Mouse (Mus musculus) gastrocnemius, postnatal 25 days (tissue): ENCODE measurements around the gene Eef1e1. TPM values are rescaled to one million over a fixed set of nuclear protein-coding genes. Genes with fewer than 3 reads are reported as not detected.
"Not testable (repeated sequence)": the region's sequence is repeated elsewhere in the genome, so short reads cannot be mapped to it uniquely, and the experiment has no call there.

Source experiments
- DNase-seq: peaks from one replicate; pipeline ENCODE4 v3.0.0; 2022
- total RNA-seq, 2 experiments: library from RNA; stranded (reverse); gene quantifications; 1 replicate in 1 of 2; 2 replicates in 1 of 2; pipeline ENCODE4 v1.2.3; 2021

The Eef1e1 gene
- total RNA-seq, 2 experiments from 2014 or later, result 12.2 to 16.9 TPM

DNA sequence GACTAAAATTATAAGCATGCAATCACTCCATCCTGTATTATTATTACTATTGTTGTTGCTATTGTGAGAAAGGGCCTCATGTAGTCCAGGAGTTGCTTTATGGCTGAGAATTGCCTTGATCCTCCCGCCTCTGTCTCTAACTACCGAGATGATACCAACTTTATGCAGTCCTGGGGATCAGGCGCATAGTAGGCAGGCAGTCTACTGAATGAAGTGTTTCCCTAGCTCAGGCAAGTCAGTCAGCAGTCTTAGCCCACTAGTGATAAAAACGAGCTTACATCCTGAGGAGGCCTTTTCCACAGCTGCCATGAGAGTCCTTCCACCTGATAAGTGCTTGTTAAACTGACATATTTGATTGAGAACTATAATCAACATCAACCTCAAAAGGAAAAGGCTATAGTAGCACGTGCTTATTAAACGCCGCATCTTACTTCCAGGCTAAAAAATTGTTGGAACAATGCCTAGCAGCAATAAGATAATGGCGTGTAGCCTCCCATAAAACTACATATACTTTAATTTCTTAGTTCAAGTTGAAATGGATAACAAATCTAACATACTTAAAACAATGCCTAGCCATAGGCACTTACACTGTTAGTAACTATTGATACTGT, 34.5 kb downstream of the Eef1e1 start:
- no peak for DNase-seq

DNA sequence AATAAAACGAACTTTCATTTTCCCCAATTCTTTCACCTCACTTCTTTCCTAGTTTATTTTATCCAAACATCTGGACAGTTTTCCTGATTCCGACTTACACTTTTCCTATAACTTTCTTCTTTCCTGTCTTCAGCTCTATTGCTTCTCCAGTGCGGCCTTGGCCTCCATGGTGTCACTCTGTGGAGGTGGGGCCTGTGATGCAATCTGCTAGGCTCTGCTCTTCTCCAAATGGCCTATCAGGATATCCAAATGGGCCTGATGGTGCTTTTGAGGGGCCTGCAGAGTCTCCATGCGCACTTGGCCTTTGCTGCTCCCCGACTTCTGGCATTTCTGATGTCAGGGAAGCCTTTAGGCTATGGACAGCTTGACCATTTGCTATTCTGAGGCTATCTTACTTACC, 35.6 kb downstream of the Eef1e1 start:
- DNase-seq, result no peak

DNA sequence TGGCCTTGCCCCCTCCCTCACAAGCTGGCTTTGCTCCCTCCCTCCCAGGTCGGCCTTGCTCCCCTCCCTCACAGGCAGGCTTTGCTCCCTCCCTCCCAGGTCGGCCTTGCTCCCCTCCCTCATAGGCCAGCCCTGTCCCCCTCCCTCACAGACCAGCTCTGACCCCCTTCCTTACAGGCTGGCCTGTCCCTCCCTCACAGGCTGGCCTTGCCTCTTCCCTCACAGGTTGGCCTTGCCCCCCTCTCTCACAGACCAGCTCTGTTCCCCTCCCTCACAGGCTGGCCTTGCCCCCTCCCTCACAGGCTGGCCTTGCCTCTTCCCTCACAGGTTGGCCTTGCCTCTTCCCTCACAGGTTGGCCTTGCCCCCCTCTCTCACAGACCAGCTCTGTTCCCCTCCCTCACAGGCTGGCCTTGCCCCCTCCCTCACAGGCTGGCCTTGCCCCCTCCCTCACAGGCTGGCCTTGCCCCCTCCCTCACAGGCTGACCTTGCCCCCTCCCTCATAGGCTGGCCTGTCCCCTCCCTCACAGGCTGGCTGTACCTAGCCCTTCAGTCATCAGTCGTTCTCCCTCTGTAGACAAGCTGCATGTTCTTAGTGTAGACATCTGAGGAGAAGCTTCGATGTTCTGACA, 40.7 kb downstream of the Eef1e1 start:
- DNase-seq, result not testable (repeated sequence)

DNA sequence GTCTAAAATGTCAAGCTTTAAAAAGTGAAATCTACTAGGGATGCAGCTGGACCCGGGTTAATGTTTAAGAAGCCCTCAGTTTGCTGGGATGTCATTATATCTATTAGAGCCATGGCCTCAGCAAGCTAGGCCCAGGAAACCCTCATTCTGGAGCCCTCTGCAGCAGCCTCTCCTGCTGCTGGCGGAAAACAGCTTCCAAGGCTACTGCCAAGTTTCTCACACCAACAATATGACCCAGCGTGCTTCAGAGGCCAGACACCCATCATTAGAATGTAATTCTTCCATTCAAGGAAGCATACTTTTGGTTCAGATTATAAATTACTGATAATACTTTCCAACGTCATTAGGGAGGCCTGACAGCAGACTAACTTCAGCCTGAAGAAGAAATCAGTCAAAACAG, 42.0 kb downstream of the Eef1e1 start:
- DNase-seq, result no peak

DNA sequence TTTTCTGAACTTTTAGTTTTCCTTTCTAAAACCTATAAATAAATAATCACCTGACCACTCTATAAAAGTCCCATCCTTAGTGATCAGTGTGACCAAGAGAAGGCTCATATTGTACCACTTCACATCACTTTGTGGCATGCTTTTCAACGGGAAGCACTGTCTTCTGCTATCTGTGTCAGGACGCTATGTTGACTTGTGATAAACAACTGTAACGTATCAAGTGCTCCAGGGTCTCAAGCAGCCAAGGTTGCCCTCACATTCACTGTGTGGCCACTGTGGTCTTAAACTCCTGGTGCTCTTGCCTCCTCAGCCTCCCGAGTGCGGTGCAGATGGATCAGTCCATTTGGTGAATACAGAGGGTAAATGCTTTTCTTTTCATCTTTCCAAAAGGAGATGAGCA, 43.2 kb downstream of the Eef1e1 start:
- no peak for DNase-seq

DNA sequence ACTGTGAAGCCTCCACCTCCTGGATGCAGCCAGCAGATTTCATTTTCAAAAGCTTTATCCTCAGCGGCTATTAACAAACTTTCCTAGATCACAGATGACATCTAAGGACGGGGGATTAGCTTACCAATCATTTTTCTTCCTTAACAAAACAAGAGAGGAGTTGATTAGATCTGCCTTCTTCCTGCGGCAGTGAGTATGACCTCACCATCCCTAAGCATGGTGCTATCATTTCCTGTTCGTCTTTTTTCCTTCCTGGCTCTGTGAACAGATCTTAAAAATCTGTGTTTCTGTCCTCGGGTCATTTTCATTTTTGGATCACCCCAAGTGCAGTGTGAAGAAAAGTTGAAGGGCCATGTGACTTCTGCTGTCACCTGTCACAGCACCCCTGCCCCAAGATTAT, 44.6 kb downstream of the Eef1e1 start:
- no peak for DNase-seq

DNA sequence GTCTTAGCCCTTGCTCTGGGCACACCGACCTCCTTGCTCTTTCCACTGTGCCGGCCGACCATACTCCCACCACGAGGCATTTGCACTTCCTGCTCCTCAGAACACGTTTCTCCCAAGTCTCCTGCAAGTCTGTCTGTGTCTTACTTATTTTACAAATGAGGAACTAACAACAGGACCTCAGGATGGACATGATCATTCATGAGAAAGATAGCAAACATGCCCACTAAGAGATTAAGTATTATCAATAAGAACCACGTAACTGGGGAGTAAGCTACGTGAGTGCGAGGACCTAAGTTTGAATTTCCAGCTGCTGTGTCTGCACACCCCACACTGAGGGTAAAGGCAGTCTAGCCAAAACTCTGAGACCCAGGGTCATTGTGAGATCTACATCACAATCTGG, 45.3 kb downstream of the Eef1e1 start:
- no peak for DNase-seq

DNA sequence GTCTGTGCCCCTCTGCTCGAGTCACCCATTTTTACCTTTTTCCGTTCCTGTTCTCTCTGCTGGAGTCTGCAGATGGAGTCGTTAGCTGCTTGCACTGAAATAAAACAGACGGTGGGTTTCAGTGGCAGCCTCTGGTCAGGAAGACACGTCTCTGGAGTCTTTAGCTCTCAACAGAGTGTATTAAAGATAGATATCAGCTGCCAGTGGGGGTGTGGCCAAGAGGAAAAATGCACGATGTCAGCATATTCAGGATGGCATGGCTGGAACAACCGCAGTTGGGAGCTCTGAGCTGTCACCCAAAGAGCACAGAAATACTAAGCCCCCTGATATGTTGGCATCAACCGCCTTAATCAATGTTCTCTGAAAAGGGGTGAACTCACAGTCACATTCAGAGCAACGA, 46.2 kb downstream of the Eef1e1 start:
- DNase-seq, result no peak

DNA sequence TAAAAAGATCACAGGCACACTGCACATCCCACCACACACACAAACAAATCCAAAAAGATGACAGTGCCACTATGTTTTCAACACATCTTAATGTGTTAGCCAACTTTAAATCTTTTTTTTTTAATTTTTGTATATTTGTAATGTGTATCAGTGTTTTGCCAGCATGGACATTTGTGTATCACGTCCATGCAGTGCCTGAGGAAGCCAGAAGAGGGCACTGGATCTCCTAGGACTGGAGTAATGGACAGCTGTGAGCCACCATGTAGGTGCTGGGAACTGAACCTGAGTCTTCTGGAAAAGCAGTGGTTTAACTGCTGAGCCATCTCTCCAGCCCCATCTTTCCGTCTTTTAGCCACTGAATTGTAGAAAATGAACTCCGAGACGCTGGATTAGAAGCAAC, 46.7 kb downstream of the Eef1e1 start:
- no peak for DNase-seq

DNA sequence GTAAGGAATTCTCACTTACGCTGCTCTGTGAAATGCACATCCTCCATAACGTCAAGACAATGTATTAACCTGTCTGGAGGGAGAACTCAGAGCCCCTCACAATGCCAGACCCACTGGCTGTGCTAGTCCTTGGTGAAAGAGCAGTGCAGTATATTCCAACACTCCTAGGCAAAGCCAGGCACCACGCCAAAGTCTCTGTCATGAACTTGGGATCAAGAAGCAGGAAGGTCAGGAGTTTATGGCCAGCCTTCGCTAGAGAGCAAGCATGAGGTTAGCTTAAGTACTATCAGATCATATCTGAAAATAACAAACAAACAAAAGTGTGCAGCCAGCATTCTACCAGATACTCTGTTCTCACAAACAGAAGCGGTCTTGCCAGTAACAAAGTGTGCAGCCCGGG, 48.5 kb downstream of the Eef1e1 start:
- DNase-seq, result no peak

DNA sequence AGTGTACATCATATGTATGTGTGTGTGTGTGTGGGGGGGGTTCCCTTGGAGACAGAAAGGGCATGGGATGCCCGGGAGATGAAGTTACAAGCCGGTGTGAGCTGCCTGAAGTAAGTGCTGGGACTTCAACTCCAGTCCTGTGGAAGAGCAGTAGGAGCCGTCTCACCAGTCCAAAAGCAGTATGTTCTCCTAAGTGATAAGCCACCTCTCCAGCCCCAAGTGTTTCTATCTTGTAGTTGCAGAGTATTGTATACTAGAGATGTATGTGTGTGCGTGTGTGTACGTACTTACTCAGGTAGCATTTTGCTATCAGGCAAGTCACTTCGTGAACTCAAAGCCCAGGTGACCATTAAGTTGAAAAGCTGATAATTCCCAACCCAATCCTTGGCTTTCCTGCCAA, 51.7 kb downstream of the Eef1e1 start:
- no peak for DNase-seq

DNA sequence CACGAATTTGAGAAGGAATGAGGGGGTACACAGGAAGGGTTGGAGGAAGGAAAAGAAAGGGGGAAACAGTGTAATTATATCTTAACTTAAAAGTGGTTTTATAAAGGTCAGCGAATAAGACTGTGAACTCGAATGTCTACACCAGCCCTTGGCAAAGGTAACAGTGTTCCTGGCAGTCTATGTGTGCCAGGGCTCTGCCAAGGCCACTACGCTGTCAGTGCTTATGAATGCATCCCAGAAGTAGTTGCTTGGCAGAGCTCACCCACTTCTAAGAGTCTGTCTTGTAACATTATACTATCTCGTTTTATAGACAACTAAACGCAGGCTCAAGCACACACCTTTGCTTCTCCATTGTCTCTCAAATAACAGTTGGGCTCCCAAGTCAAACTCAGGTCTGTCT, 53.5 kb downstream of the Eef1e1 start:
- peak; percentile 51 for DNase-seq

DNA sequence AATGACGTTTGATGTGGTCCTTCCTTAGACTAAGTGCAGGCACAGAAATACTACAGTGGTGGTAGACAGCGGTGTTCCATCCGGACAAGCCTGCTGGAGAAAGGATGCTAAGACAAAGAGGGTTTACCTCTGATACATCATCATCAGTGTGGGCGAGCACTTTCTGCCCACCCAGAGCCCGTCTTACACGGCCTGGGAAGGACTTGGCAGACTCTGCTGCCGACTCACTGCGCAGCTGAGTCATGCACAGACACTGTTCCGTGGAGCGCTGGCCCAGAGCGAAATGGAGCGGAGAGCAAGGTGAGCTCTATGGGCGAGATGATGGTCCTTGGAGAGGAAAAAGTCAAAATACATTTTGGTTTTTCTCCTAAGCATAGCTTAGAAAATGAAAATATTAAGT, 55.9 kb downstream of the Eef1e1 start:
- DNase-seq, result no peak

DNA sequence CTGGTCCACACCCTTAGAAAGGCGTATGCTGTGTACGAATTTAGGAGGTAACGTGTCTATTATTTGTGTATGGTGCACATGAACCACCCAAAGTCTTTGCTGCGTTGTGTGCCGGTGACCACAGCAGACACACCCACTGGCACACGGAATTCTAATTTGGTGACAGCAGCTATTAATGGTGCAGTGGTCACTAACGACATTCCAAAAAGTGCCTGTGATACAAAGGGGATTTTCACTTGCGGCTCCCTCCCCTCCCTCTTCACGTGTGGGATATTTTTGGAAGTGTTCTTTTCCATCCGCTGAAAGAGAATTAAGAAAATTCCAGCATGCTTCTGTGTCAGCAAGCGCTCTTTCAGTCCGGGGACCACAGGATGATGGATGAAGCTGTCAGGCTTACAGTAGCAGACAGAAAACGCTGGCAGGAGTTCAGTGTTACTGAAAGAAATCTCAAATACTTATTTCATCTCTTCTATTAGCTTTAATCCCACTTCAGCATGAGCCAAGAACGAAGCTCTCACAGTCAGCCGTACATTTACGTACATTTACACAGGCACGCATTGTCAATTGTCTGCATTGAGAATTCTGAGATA, 56.5 kb downstream of the Eef1e1 start:
- no peak for DNase-seq

DNA sequence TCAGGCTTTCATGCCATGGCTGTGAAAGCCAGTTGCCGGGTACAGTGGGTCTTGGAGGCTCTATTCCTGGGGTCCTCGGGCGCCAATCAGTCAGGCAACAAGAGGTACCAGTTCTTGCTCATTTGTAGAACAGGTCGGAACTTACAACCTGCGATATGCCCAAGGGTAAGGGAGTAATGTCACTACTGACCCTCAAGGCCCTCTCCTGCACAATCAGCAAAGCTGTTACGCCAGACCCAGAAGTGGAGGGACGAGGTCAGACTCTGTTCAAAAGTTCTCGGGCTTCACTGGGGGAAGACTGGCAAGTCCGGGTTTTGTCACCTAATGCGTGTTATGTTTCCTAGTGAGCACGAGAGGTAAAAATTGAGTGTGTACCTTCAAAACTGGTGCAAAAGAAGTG, 58.0 kb downstream of the Eef1e1 start:
- no peak for DNase-seq

DNA sequence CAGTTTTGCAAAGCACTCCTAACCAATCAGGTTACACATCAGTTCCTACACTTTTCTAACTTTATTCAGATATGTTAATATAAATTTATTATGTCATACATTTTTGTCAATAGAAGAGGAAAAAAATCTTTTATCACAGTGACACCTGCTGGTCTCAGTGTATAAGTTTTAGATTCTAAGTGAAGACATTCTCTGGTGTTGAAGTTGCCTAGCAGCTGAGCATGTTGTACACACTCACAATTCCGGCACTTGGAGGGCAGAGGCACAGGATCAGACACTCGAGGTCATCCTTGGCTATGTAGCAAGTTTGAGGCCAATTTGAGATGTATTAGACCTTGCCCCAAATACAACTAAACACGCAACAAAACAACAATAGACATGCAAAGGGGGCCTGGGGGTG, 61.8 kb downstream of the Eef1e1 start:
- DNase-seq, result no peak

DNA sequence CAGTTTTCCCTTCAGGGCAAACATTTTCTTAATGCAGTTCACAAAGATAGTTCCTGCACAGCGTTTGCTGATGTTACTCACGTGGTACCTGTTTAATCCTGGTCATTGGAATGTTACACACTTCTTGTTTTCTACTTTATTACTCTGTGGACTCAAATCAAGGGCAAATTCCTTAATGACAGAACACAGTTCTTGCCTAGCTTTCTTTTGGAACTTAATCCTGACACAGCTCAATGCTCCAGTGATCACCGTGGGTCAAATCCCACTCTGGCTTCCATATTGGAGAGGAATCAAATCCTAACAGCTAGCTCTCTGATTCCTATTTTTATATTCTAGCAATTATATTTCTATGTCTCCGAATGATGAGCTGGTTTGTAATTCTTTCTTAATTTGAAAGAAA, 62.4 kb downstream of the Eef1e1 start:
- no peak for DNase-seq

Other genes starting within 250 kb of the Eef1e1 start
- gene Txndc5, start 130.2 kb downstream of the Eef1e1 start, total RNA-seq, result 10 to 100 TPM; 26.5 to 34.9 TPM
- gene Bloc1s5, start 23.9 kb downstream of the Eef1e1 start, total RNA-seq, result 1 to 10 TPM; 5.3 to 5.7 TPM